Mouse (Mus musculus) midbrain, embryonic 11.5 days (tissue): Measurements from ENCODE around the gene Atat1. TPM values are rescaled to one million over a fixed set of nuclear protein-coding genes. Genes with fewer than 3 reads are reported as not detected.

ENCODE experiments used
- ATAC-seq: fragments of 200-750 bp; cut with Nextera tagmentation; 2 replicates; pipeline ENCODE4 v1.8.0; 2017; ENCODE audit warnings: moderate TSS enrichment, moderate library complexity; ENCODE audit not compliant: low FRiP score
- DNase-seq: peaks from one replicate; pipeline ENCODE4 v3.0.0; 2015; ENCODE audit warnings: low spot score; ENCODE audit errors: missing footprints
- H3K27ac ChIP-seq: fragments of 300-500 bp; sonication (generic); 2 replicates; pipeline ENCODE4 v1.5.1; 2014; ENCODE audit warnings: low read depth, low read length
- H3K27me3 ChIP-seq: fragments of 300-500 bp; sonication (generic); 2 replicates; pipeline ENCODE4 v1.6.1; 2014; ENCODE audit warnings: mild to moderate bottlenecking, low read length, moderate library complexity, mixed read lengths; ENCODE audit not compliant: control insufficient read depth, insufficient read depth
- H3K36me3 ChIP-seq: fragments of 300-500 bp; sonication (generic); 2 replicates; pipeline ENCODE4 v1.6.1; 2014; ENCODE audit warnings: mild to moderate bottlenecking, low read length, moderate library complexity, mixed read lengths; ENCODE audit not compliant: control insufficient read depth, insufficient read depth
- H3K4me1 ChIP-seq: fragments of 300-500 bp; sonication (generic); 2 replicates; pipeline ENCODE4 v1.6.1; 2014; ENCODE audit warnings: low read length; ENCODE audit not compliant: control insufficient read depth, insufficient read depth
- H3K4me2 ChIP-seq: fragments of 300-500 bp; sonication (generic); 2 replicates; pipeline ENCODE4 v1.6.1; 2014; ENCODE audit warnings: mild to moderate bottlenecking, moderate library complexity
- H3K4me3 ChIP-seq: fragments of 300-500 bp; sonication (generic); 2 replicates; pipeline ENCODE4 v1.5.1; 2014; ENCODE audit warnings: low read depth, low read length
- H3K9ac ChIP-seq: fragments of 300-500 bp; sonication (generic); 2 replicates; pipeline ENCODE4 v1.6.1; 2014; ENCODE audit warnings: low read length
- H3K9me3 ChIP-seq: fragments of 300-500 bp; sonication (generic); 2 replicates; pipeline ENCODE4 v1.6.1; 2016; ENCODE audit warnings: low read length; ENCODE audit not compliant: control insufficient read depth
- WGBS: fragments of 180-500 bp; shearing (Covaris S2); extraction: QIAGEN DNeasy Blood & Tissue Kit; methylation state at CpG from one replicate; pipeline ENCODE4 v1.1.7; 2014; 5-methylcytosine and 5-hydroxymethylcytosine counted together
- polyA plus RNA-seq: library from polyadenylated mRNA; unstranded; fragments of >200 nt; fragmentation: Nextera tagmentation; extraction: Ambion mirVana; gene quantifications from 2 replicates; pipeline ENCODE4 v1.2.1, GENCODE M21; 2014

Atat1 gene
- polyA plus RNA-seq, 1 experiment from 2014 or later = 168 TPM

DNA sequence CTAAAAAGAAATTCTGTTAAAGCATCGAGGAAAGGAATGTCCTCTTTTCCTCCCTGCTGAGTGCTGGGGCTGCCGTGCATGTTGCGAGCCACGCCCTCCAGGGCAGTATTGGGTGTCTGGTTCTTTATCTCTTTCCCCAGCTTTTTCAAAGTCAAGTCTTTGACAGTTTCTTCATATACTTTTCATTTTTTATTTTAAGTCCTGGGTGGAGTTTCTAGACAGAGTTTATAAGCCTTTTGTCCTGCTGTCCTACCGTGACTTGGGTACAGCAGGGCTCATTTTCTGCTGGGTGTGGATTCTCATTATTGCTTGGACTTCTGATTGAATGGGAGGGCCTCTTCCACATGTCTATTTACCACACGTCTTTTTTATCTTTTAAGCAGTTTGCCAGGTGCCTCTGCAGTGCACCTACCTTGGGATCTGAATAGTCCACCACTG, 10.0 kb upstream of the Atat1 start:
- peak overlapping the region; percentile 99 for H3K9ac ChIP-seq
- DNase-seq = no peak

DNA sequence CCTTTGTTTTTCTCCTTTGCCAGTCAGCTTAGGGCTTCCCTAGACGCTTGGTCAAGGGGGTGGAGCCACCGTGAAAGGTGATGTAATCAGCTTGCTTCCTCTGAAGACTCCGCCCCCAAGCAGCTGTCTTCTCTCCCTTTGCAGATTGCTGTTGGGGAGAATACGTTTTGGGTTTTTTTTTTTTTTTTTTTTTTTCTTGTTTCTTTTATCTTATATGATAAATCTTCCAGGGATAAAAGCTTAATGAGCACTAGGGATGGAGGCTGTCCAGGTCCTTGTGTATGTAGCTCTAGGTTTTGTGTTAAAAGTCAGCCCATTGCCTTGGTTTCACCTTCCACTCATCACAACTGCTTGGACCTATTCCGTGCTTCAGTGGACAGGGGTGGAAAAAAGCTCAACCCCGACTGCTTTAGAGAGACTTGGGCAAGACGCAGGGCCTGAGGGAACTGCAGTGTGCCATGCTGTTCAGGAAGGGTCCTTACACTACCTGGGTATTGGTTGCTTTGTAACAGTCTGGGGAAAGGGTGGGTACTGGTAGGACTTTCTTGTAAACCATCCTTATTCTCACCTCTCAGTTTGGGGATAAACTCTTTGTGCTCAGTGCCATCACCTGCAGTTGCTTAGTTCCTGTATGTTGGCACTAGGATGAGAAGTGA, 9.3 kb upstream of the Atat1 start:
- WGBS = 15% methylated on average over 7 of the region's 7 CpGs
- no peaks in the 10 kb centered on the region for H3K9me3 ChIP-seq
- peak overlapping the region; percentile 77 for H3K4me3 ChIP-seq
- DNase-seq = peak; percentile 99
- peaks cover 21% of the 10 kb centered on the region for H3K4me1 ChIP-seq
- H3K36me3 ChIP-seq = peaks cover 10% of the 10 kb centered on the region
- H3K27me3 ChIP-seq = no peaks in the 10 kb centered on the region
- peak overlapping the region; percentile 99 for H3K9ac ChIP-seq
- H3K4me2 ChIP-seq = peak overlapping the region; percentile 85
- ATAC-seq = peak; percentile 51
- H3K27ac ChIP-seq = peak overlapping the region; percentile 87

More for the DNA sequence above, 10.0 kb upstream of the Atat1 start:
- Histone ChIP-seq H3K9me3 (no peaks in the 10 kb centered on the region), H3K36me3 (peaks cover 16% of the 10 kb centered on the region), H3K4me3 (peak overlapping the region; percentile 77; the same call in 1 of the 2 replicates), H3K27me3 (no peaks in the 10 kb centered on the region), H3K27ac (peak overlapping the region; percentile 87), H3K4me2 (peak overlapping the region; percentile 85), H3K4me1 (peaks cover 21% of the 10 kb centered on the region)
- 62% methylated on average over 6 of the region's 6 CpGs for WGBS
- no peak for ATAC-seq

DNA sequence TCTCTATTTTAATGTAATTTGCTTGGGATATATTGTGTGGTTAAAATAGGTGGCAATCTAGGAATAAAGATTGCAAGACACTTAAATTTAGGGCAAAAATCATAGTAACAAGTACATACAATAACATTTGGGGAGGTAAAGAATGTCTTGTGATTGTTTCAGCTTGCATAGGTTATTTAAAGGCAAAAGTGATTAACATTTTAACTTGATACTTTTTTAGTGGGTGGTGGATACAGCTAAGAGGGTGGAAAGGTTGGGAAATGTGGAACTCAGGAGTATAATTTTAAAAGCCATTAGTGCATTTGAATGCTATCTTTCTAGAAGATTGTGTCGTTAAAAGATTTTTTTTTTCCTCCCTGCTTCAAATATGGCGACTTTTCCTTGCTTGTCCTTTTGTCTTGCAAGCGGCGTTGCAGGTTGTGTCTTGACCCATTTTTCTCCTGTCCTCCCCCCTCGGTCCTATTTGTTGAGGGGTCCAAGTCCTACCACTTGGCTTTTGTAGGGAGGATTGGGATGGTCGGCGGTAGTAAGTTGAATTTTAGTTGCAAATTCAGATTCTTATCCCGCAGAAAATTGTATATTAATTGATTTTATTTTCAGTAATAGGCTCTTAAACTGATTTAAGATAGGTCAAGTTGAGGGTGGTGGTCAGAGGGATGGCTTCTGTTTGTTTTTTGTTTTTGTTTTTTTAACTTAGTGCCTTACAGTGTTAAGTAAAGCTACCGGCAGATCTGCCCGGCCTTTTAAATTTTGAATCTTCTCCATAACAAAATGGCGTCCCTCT, 8.6 kb upstream of the Atat1 start:
- peaks cover 3% of the 10 kb centered on the region; the same call in 1 of the 2 replicates for H3K36me3 ChIP-seq
- peaks cover 21% of the 10 kb centered on the region for H3K4me1 ChIP-seq
- H3K9me3 ChIP-seq = no peaks in the 10 kb centered on the region
- H3K27me3 ChIP-seq = no peaks in the 10 kb centered on the region
- WGBS = under 1% methylated on average over 11 of the region's 11 CpGs
- DNase-seq (peak; percentile 95), ATAC-seq (no peak)
- H3K4me2 ChIP-seq = peak overlapping the region; percentile 85
- H3K27ac ChIP-seq = peak overlapping the region; percentile 87
- peak overlapping the region; percentile 77 for H3K4me3 ChIP-seq
- H3K9ac ChIP-seq = peak overlapping the region; percentile 99

DNA sequence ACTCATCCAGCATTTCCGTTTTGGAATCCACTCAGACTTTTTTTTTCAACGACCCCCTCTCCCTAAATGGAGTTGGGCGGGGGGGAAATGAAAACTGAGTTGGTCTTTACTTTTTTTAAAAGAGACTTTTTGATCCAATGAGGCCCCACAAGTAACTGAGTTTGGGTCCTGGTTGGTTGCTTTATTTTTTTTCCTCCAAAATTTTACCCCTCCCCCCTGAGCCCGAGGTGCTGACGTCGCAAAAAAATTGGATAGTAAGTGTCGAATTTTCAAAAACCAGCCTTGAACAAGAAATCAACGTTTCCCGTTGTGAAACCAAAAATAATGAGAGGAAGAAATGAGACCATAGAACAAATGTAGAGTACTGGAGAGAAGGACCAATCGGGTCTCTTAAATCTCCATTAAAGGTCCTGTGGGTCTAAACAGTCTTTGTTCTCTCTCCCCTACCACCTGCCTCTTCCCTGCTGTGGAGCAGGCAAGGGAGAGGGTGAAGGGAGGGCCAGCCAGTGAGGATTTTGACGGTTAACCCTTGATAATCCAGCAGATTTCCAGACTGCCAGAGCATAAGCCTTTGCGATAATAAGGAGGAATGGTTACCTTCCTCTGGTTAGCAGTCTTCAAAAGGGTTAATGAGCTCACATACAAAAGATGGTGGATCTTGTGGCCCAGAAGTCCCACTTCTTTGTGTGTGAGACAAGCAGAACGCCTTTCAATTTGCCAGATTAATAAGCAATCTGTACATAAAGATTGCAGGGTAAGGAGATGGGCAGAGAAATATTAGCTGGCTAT, 7.8 kb upstream of the Atat1 start:
- Histone ChIP-seq H3K9ac (peak overlapping the region; percentile 99), H3K4me1 (peaks cover 21% of the 10 kb centered on the region), H3K36me3 (peaks cover 3% of the 10 kb centered on the region), H3K4me3 (peak overlapping the region; percentile 77), H3K27me3 (no peaks in the 10 kb centered on the region), H3K9me3 (no peaks in the 10 kb centered on the region), H3K4me2 (peak overlapping the region; percentile 85), H3K27ac (peak overlapping the region; percentile 87)
- DNase-seq = peak; percentile 97
- peak; percentile 7; the same call in 1 of the 2 replicates for ATAC-seq
- under 1% methylated on average over 13 of the region's 13 CpGs for WGBS

DNA sequence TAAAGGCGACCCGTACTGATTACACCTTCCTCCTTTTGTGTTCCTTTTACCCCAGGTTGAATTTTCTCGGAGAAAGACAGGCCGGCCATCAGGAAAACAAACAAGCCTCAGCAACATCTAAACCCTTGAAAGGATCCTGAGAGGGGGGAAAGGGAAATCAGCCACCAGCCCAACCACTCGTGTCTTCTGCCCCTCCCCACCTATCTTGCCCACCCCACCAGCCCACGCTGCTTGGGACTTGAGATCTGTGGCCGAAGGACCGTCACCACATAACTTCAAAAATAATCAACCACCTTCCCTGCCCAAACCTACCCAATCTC, 7.2 kb upstream of the Atat1 start:
- H3K4me1 ChIP-seq = peaks cover 21% of the 10 kb centered on the region
- DNase-seq (no peak), ATAC-seq (no peak)
- H3K27me3 ChIP-seq = no peaks in the 10 kb centered on the region
- peak overlapping the region; percentile 99 for H3K9ac ChIP-seq
- no peaks in the 10 kb centered on the region for H3K9me3 ChIP-seq
- peak overlapping the region; percentile 77 for H3K4me3 ChIP-seq
- peak overlapping the region; percentile 85 for H3K4me2 ChIP-seq
- 2% methylated on average over 8 of the region's 8 CpGs for whole genome bisulfite sequencing
- H3K27ac ChIP-seq = peak overlapping the region; percentile 87
- H3K36me3 ChIP-seq = peaks cover 3% of the 10 kb centered on the region

DNA sequence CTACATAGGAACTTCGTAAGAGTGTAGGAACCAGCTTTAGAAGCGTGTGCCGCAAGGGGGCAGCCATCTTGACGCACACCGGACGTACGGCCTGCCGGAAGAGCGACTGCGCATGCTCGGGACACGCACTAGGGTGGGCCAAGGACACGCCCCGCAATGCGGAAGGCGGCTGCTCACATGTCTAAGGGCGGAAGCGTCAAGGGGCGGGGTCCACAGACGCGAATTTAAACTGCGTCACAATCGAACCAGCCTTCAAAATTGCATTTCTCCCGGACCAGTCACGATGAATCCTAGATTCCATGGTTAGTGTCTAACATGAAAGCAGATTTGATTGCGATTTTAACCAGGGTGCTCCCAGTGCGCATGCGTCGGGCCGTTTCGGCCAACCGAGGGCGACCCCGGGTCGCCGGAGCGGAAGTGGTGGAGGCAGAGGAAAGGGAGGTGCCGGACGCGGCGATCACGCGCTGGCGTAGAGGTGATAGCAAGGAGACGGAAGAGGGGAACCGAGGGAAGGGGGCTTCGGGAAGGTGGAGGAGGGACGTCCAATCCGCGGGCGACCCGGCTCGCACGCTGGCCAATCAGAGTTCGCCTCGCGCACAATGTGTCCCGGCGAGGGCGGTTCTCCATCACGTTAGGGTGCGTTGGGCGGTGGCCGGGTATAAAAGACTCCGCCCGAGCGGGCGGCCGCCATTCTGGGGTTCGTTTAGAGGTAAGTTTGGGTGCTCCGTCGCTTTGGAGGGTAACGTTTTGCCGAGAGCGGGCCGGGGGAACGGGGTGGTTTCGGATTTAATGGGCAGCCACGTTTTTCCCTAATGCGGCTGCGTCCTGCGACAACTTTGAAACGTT, 6.6 kb upstream of the Atat1 start, which contains the start of the genes Mrps18b and Ppp1r10:
Gene Mrps18b, minus strand, starts transcription at position 93 of the 846 bp plus-strand sequence.
Gene Ppp1r10, plus strand, starts transcription at position 138 of the 846 bp plus-strand sequence.
- Histone ChIP-seq H3K27me3 (no peaks in the 10 kb centered on the region), H3K36me3 (peaks cover 3% of the 10 kb centered on the region), H3K9ac (peak within 1 kb of the TSS; percentile 99), H3K4me1 (peaks cover 21% of the 10 kb centered on the region), H3K4me2 (peak within 1 kb of the TSS; percentile 85), H3K4me3 (peak within 1 kb of the TSS; percentile 77), H3K9me3 (no peaks in the 10 kb centered on the region), H3K27ac (peak within 1 kb of the TSS; percentile 87)
- WGBS = under 1% methylated on average over 83 of the region's 83 CpGs
- ATAC-seq = peak; percentile 92
- peak; percentile 99 for DNase-seq

DNA sequence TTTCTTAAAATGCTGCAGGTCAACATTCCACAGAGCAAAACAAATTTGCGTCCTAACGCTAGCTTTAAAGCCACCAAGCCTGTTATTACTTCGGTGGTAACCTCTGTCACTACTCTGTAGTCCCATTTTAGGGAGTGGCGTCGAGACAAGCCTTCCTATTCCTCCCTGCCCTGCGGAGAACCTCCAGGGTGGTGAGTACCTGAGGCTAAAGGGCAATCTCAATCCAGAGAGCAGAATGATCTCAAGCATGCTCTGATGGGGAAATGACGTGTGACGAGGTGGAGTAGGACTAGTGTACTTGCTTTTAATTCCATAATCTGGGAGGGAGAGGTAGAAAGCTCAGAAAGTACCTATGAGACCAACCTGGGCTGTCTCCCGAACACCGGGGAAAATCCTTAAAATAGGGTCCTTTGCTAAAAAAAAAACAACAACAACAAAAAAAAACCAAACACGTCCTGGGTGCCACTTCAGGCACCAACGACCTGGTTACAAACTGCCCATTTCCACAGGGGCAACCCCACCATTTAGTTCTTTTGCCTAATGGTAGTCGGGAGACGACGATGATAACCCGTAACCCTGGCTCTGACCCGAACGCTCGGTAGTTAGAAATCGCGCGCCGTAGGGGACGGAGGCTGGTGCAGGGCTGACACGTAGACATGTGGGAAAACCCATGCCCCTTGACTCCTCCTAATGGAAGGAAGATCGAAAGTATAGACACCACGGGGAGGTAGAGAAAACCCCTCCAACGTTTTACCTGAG, 5.8 kb upstream of the Atat1 start:
- peak overlapping the region; percentile 60; the same call in 1 of the 2 replicates for H3K27ac ChIP-seq

More for the DNA sequence above, 5.8 kb upstream of the Atat1 start:
- ATAC-seq = no peak; the same call in 1 of the 2 replicates
- no peaks in the 10 kb centered on the region for H3K9me3 ChIP-seq
- 3% methylated on average over 28 of the region's 28 CpGs for WGBS
- DNase-seq = no peak
- no peaks in the 10 kb centered on the region for H3K27me3 ChIP-seq
- H3K4me1 ChIP-seq = peaks cover 19% of the 10 kb centered on the region
- peak overlapping the region; percentile 77 for H3K4me3 ChIP-seq
- H3K36me3 ChIP-seq = peaks cover 3% of the 10 kb centered on the region
- peak overlapping the region; percentile 99 for H3K9ac ChIP-seq
- peak overlapping the region; percentile 84 for H3K4me2 ChIP-seq
